Mouse (Mus musculus): ENCODE data around the gene Reln.

The Reln gene

GRCm38 (mm10) chr5:22224515-22224914, 120.0 kb downstream of the Reln start:
- CTCF ChIA-PET, result no interaction called here

GRCm38 (mm10) chr5:22223940-22224339, 120.6 kb downstream of the Reln start:
- CTCF ChIA-PET, result no interaction called here

GRCm38 (mm10) chr5:22208311-22209021, 136.0 kb downstream of the Reln start:
- CTCF ChIA-PET, result interaction anchor here (1.0 kb wide), 1 partner anchor 13 kb away, joined by 3 read pairs; no protein-coding TSS in a partner anchor

- CTCF ChIA-PET, result no interaction called here
Observed at GRCm38 (mm10) chr5:22197926-22198325, 146.6 kb downstream of the Reln start.

- CTCF ChIA-PET, result no interaction called here
Observed at GRCm38 (mm10) chr5:22196891-22197290, 147.6 kb downstream of the Reln start.

GRCm38 (mm10) chr5:22196476-22196875, 148.0 kb downstream of the Reln start:
- CTCF ChIA-PET, result no interaction called here

GRCm38 (mm10) chr5:22195352-22195941, 149.1 kb downstream of the Reln start:
- CTCF ChIA-PET, result interaction anchor here (0.9 kb wide), 1 partner anchor 13 kb away, joined by 3 read pairs; no protein-coding TSS in a partner anchor

- CTCF ChIA-PET, result no interaction called here
Observed at GRCm38 (mm10) chr5:22191784-22192183, 152.7 kb downstream of the Reln start.

GRCm38 (mm10) chr5:22190333-22190732, 154.2 kb downstream of the Reln start:
- CTCF ChIA-PET, result no interaction called here

- CTCF ChIA-PET, result no interaction called here
Observed at GRCm38 (mm10) chr5:22187599-22187998, 156.9 kb downstream of the Reln start.

- CTCF ChIA-PET, result no interaction called here
Observed at GRCm38 (mm10) chr5:22176480-22176879, 168.0 kb downstream of the Reln start.

GRCm38 (mm10) chr5:22171336-22171735, 173.2 kb downstream of the Reln start:
- CTCF ChIA-PET, result no interaction called here

GRCm38 (mm10) chr5:22164060-22164934, 180.2 kb downstream of the Reln start:
- CTCF ChIA-PET, result no interaction called here

- CTCF ChIA-PET, result no interaction called here
Observed at GRCm38 (mm10) chr5:22160935-22161334, 183.6 kb downstream of the Reln start.

GRCm38 (mm10) chr5:22158754-22159153, 185.7 kb downstream of the Reln start:
- CTCF ChIA-PET, result no interaction called here

GRCm38 (mm10) chr5:22153601-22154000, 190.9 kb downstream of the Reln start:
- CTCF ChIA-PET, result no interaction called here

- CTCF ChIA-PET, result no interaction called here
Observed at GRCm38 (mm10) chr5:22141821-22142220, 202.7 kb downstream of the Reln start.

GRCm38 (mm10) chr5:22139015-22139414, 205.5 kb downstream of the Reln start:
- CTCF ChIA-PET, result no interaction called here

GRCm38 (mm10) chr5:22134402-22134801, 210.1 kb downstream of the Reln start:
- CTCF ChIA-PET, result no interaction called here

GRCm38 (mm10) chr5:22131730-22132522, 212.6 kb downstream of the Reln start:
- CTCF ChIA-PET, result no interaction called here

GRCm38 (mm10) chr5:22127583-22127982, 216.9 kb downstream of the Reln start:
- CTCF ChIA-PET, result no interaction called here

GRCm38 (mm10) chr5:22119296-22119695, 225.2 kb downstream of the Reln start:
- CTCF ChIA-PET, result no interaction called here
